12 mouse cellular contexts compared by ENCODE assay signal in the genomic region with DNA sequence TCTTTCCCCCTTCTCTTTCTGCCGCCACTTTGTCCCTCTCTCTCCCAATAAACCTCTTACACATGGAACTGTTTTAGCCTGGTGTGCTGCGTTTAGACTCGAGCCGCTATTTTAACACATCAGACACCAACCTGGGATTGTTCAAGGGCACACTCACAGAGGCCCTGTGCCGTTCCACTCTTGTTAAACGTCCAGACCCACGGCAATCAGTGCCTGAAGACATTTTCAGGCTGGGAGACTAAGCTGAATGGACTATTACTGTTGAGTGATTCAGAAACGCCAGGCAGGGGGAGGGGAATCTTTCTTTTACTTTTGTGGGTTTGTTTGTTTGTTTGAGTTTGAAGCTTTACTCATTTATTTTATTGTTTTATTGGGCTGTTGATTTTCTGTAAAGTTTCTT. TPM values are rescaled to one million over a fixed set of nuclear protein-coding genes. Genes with fewer than 3 reads are reported as not detected.
DNase-seq lines count a peak whose midpoint lies in the region; ATAC-seq and TF ChIP-seq lines count a peak whose summit lies in the region.
"Had no signal": no experiment of that assay in that cellular context is flagged by ENCODE, and none has a peak within 500 bp of the region (broad histone marks: within the 10 kb centered on the region; RNA-seq: fewer than 3 reads in every experiment).

No protein-coding gene starts in this region.

- no peaks in the 10 kb centered on the region for H3K79me2 ChIP-seq in heart, adult 2 months (replicated peaks; ENCODE audit: control insufficient read depth, insufficient read depth, low read length)

- 21% methylated on average over 8 of the region's 8 CpGs for WGBS in forebrain, embryonic 10.5 days
- 6% methylated on average over 8 of the region's 8 CpGs for WGBS in forebrain, embryonic 16.5 days
- 6% methylated on average over 8 of the region's 8 CpGs for WGBS in forebrain, embryonic 14.5 days
- 19% methylated on average over 8 of the region's 8 CpGs for WGBS in midbrain, embryonic 11.5 days
- WGBS in heart, adult 2 months = 45% methylated on average over 8 of the region's 8 CpGs

- peak overlapping the region; percentile 51 for H3K27ac ChIP-seq in forebrain, embryonic 10.5 days
- H3K27ac ChIP-seq in forebrain, embryonic 16.5 days (ENCODE audit: low read length) = no peak overlapping the region
- H3K27ac ChIP-seq in forebrain, embryonic 14.5 days (ENCODE audit: low read depth, low read length) = no peak overlapping the region; the same call in 1 of the 2 replicates
- peak overlapping the region; percentile 32 for H3K27ac ChIP-seq in midbrain, embryonic 11.5 days (ENCODE audit: low read depth, low read length)
- H3K27ac ChIP-seq in heart, adult 2 months = no peak overlapping the region
- H3K27ac ChIP-seq: embryonic facial prominence, embryonic 15.5 days had no signal

- intact Hi-C loops in heart, adult 2 months (cut with DNase I) = no loop called here
- intact Hi-C loops in left cerebral cortex, postnatal 10 days (cut with DNase I) = no loop called here

- no peak for DNase-seq in forebrain, embryonic 10.5 days (ENCODE audit: extremely low spot score, low spot score)
- peak; percentile 64 for DNase-seq in Muller cell, postnatal 12 days (ENCODE audit: inconsistent ontology term)
- peak; percentile 52 for DNase-seq in forebrain, embryonic 14.5 days (ENCODE audit: low spot score)
- no peak for DNase-seq in midbrain, embryonic 11.5 days (ENCODE audit: low spot score, missing footprints)
- no peak for DNase-seq in heart, adult 2 months
- DNase-seq in left cerebral cortex, postnatal 10 days (ENCODE audit: extremely low spot score in 1 of 2, low spot score in 2 of 2) = no peak
- no peak for DNase-seq in kidney, postnatal 14 days
- DNase-seq: liver had no signal

- H3K9me3 ChIP-seq in forebrain, embryonic 10.5 days = no peaks in the 10 kb centered on the region
- no peaks in the 10 kb centered on the region for H3K9me3 ChIP-seq in forebrain, embryonic 16.5 days (ENCODE audit: control insufficient read depth, low read length)
- no peaks in the 10 kb centered on the region for H3K9me3 ChIP-seq in forebrain, embryonic 14.5 days (replicated peaks; ENCODE audit: control insufficient read depth, low read length)
- no peaks in the 10 kb centered on the region for H3K9me3 ChIP-seq in midbrain, embryonic 11.5 days (ENCODE audit: control insufficient read depth, low read length)
- H3K9me3 ChIP-seq: embryonic facial prominence, embryonic 15.5 days had no signal

- peaks cover 37% of the 10 kb centered on the region for H3K4me1 ChIP-seq in forebrain, embryonic 10.5 days
- H3K4me1 ChIP-seq in forebrain, embryonic 16.5 days (replicated peaks; ENCODE audit: control insufficient read depth, insufficient read depth, low read length) = peaks cover 41% of the 10 kb centered on the region
- H3K4me1 ChIP-seq in forebrain, embryonic 14.5 days (ENCODE audit: control insufficient read depth, insufficient read depth, low read length) = peaks cover 22% of the 10 kb centered on the region
- H3K4me1 ChIP-seq in midbrain, embryonic 11.5 days (ENCODE audit: control insufficient read depth, insufficient read depth, low read length) = peaks cover 21% of the 10 kb centered on the region
- H3K4me1 ChIP-seq in heart, adult 2 months (ENCODE audit: control insufficient read depth, insufficient read depth, low read length) = peaks cover 14% of the 10 kb centered on the region

- no peak for TF ChIP-seq EP300 in heart, adult 2 months (IDR thresholded peaks at IDR 0.05; ENCODE audit: insufficient read depth, low read depth, low read length)

- H3K27me3 ChIP-seq in forebrain, embryonic 10.5 days (ENCODE audit: poor library complexity, severe bottlenecking) = peaks cover 49% of the 10 kb centered on the region
- no peaks in the 10 kb centered on the region for H3K27me3 ChIP-seq in forebrain, embryonic 16.5 days (replicated peaks; ENCODE audit: control insufficient read depth, insufficient read depth, low read length)
- peaks cover 2% of the 10 kb centered on the region for H3K27me3 ChIP-seq in forebrain, embryonic 14.5 days (replicated peaks; ENCODE audit: control insufficient read depth, insufficient read depth, low read length)
- H3K27me3 ChIP-seq in midbrain, embryonic 11.5 days (ENCODE audit: control insufficient read depth, insufficient read depth, low read length) = peaks cover 10% of the 10 kb centered on the region
- no peaks in the 10 kb centered on the region for H3K27me3 ChIP-seq in heart, adult 2 months (ENCODE audit: control insufficient read depth, insufficient read depth, low read length)
- H3K27me3 ChIP-seq: embryonic facial prominence, embryonic 15.5 days had no signal

- no peak overlapping the region for H3K9ac ChIP-seq in forebrain, embryonic 16.5 days (replicated peaks; ENCODE audit: low read depth, low read length)
- H3K9ac ChIP-seq in forebrain, embryonic 14.5 days (ENCODE audit: low read length) = no peak overlapping the region
- H3K9ac ChIP-seq in midbrain, embryonic 11.5 days (ENCODE audit: low read length) = no peak overlapping the region
- H3K9ac ChIP-seq in heart, adult 2 months (ENCODE audit: low read depth, low read length) = no peak overlapping the region
- H3K9ac ChIP-seq: embryonic facial prominence, embryonic 15.5 days; lung, embryonic 14.5 days had no signal

- H3K4me2 ChIP-seq in forebrain, embryonic 16.5 days (ENCODE audit: low read length) = no peak overlapping the region
- H3K4me2 ChIP-seq in forebrain, embryonic 14.5 days (ENCODE audit: low read length) = no peak overlapping the region
- H3K4me2 ChIP-seq in midbrain, embryonic 11.5 days = no peak overlapping the region
- H3K4me2 ChIP-seq: embryonic facial prominence, embryonic 15.5 days; lung, embryonic 14.5 days had no signal

- no peaks in the 10 kb centered on the region for H3K36me3 ChIP-seq in forebrain, embryonic 10.5 days (replicated peaks)
- no peaks in the 10 kb centered on the region for H3K36me3 ChIP-seq in forebrain, embryonic 16.5 days (ENCODE audit: control insufficient read depth, insufficient read depth)
- no peaks in the 10 kb centered on the region for H3K36me3 ChIP-seq in forebrain, embryonic 14.5 days (ENCODE audit: control insufficient read depth, insufficient read depth, low read length)
- H3K36me3 ChIP-seq in midbrain, embryonic 11.5 days (ENCODE audit: control insufficient read depth, insufficient read depth, low read length) = no peaks in the 10 kb centered on the region
- H3K36me3 ChIP-seq in heart, adult 2 months (ENCODE audit: control insufficient read depth, insufficient read depth, low read length) = no peaks in the 10 kb centered on the region
- H3K36me3 ChIP-seq: embryonic facial prominence, embryonic 15.5 days had no signal

- ATAC-seq in forebrain, embryonic 16.5 days = no peak
- ATAC-seq in forebrain, embryonic 14.5 days = peak; percentile 17; the same call in 1 of the 2 replicates
- no peak for ATAC-seq in midbrain, embryonic 11.5 days (ENCODE audit: low FRiP score)
- ATAC-seq: intestine, embryonic 16.5 days had no signal

- H3K4me3 ChIP-seq in forebrain, embryonic 10.5 days = 0 out of 2 replicates have a peak overlapping the region, but pooled peaks have one; percentile 1
- H3K4me3 ChIP-seq in forebrain, embryonic 16.5 days (replicated peaks; ENCODE audit: low read length) = no peak overlapping the region
- no peak overlapping the region for H3K4me3 ChIP-seq in forebrain, embryonic 14.5 days (ENCODE audit: low read depth, low read length)
- no peak overlapping the region for H3K4me3 ChIP-seq in midbrain, embryonic 11.5 days (ENCODE audit: low read depth, low read length)
- H3K4me3 ChIP-seq in heart, adult 2 months = no peak overlapping the region
- H3K4me3 ChIP-seq: embryonic facial prominence, embryonic 15.5 days had no signal

- no peak for TF ChIP-seq CTCF in heart, adult 2 months (IDR thresholded peaks at IDR 0.05)

- no peak for TF ChIP-seq POLR2A in heart, adult 2 months (IDR thresholded peaks at IDR 0.05; ENCODE audit: insufficient read depth, low read depth, low read length)

RNA-seq across cellular contexts. Expression of gene Galnt10, which starts 45.1 kb away (rescaled TPM):
- 18.3 and 18.6 TPM in 2 replicates for polyA plus RNA-seq in forebrain, embryonic 10.5 days (2016; fragmentation: Nextera tagmentation; extraction: Ambion mirVana)
- polyA plus RNA-seq in forebrain, embryonic 16.5 days (2015; fragmentation: Nextera tagmentation; extraction: Ambion mirVana) = 12.8 and 13.3 TPM in 2 replicates
- polyA plus RNA-seq in forebrain, embryonic 14.5 days (2014; fragmentation: Nextera tagmentation; extraction: Ambion mirVana) = 6.1 and 7.1 TPM in 2 replicates
- 12.1 and 13.9 TPM in 2 replicates for polyA plus RNA-seq in midbrain, embryonic 11.5 days (2014; fragmentation: Nextera tagmentation; extraction: Ambion mirVana)
- 1 to 10 TPM; 5.6 to 8.7 TPM for total RNA-seq in heart, adult 2 months (2021)
- 5.2 and 5.5 TPM in 2 replicates for polyA plus RNA-seq in heart, adult 2 months (2012; rRNA removed)
- total RNA-seq in left cerebral cortex, postnatal 10 days (2021) = 10 to 100 TPM in 1 of 2 experiments, 1 to 10 TPM in 1; 9.0 to 11.1 TPM

Comparison
In these comparisons a context has a peak if more than half of its experiments do, and no peak if none do; other contexts are left out.
1. DNase-seq: peak in Muller cell, postnatal 12 days (single experiment) and forebrain, embryonic 14.5 days (single experiment); none in forebrain, embryonic 10.5 days (single experiment), midbrain, embryonic 11.5 days (single experiment), heart, adult 2 months (0 of 2), left cerebral cortex, postnatal 10 days (0 of 2) and kidney, postnatal 14 days (single experiment).
2. H3K27ac ChIP-seq: peak in forebrain, embryonic 10.5 days (single experiment) and midbrain, embryonic 11.5 days (single experiment); none in forebrain, embryonic 16.5 days (single experiment), forebrain, embryonic 14.5 days (single experiment) and heart, adult 2 months (single experiment).